Mouse (Mus musculus) liver, adult (tissue): Measurements from ENCODE around the gene Vps25.

Experiments used
- GATA4 ChIP-seq: IDR thresholded peaks from 2 replicates; pipeline ENCODE4 v1.6.1; 2014; ENCODE audit warnings: mild to moderate bottlenecking, low read length; ENCODE audit not compliant: insufficient replicate concordance

Vps25 gene

DNA sequence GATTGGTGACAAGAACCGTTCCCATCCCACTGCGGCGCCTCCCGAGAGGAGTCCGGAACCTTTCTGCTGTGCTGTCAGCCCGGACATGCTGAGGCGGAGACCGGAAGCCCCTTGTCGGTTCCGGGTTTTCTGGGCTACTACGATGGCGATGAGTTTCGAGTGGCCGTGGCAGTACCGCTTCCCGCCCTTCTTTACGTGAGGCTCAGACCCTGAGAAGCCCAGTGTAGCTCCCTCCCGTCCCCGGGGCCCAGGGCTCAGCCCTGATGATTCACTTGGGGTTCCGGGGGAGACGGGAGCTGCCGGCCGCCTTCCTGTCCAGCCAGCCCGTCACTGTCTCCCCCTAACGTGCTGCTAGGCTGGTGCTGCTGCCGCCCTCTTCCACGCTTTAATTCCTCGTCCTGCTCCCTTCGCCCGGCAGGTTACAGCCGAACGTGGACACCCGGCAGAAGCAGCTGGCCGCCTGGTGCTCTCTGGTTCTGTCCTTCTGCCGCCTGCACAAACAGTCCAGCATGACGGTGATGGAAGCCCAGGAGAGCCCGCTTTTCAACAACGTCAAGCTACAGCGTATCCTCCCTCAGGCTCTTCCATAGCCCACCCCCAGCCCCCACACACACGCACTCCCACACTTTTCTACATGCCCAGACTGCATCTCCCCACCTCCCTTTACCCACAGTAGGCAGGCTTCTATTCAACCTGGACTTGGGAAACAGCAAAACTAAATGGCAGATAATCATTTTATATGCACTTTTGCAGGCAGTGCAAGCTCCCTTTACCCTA is at the start of gene Vps25:
Gene Vps25 (plus strand): TSS at position 95 of the 777 bp plus-strand sequence.
- TF ChIP-seq GATA4: no peak; the same call in 1 of the 2 replicates

GRCm38 (mm10) chr11:101211970-101212369 is 41.5 kb upstream of the Vps25 start:
- TF ChIP-seq GATA4: no peak

- no peak for TF ChIP-seq GATA4
Measured at GRCm38 (mm10) chr11:101216936-101217335, 36.6 kb upstream of the Vps25 start.

- TF ChIP-seq GATA4: no peak
Measured at GRCm38 (mm10) chr11:101218436-101219055, 35.0 kb upstream of the Vps25 start.

DNA sequence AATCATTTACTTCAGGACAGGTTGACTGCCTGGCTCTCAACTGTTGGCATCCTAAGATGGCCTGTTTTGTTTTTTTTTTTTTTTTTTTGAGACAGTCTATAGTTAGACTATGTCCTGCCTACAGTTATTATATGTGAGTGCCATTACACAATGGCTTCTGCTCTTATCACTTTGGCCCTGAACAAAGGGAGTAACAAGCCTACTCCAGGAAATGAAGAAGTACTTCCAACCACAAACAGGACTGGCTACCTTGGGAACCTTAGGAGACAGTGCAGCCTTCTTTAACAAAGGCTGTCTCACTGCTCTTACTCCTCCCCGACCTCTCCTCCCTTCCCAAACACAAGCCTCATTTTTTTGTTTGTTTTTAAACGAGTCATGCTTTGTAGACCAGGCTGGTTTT is 32.7 kb upstream of the Vps25 start:
- TF ChIP-seq GATA4: no peak

DNA sequence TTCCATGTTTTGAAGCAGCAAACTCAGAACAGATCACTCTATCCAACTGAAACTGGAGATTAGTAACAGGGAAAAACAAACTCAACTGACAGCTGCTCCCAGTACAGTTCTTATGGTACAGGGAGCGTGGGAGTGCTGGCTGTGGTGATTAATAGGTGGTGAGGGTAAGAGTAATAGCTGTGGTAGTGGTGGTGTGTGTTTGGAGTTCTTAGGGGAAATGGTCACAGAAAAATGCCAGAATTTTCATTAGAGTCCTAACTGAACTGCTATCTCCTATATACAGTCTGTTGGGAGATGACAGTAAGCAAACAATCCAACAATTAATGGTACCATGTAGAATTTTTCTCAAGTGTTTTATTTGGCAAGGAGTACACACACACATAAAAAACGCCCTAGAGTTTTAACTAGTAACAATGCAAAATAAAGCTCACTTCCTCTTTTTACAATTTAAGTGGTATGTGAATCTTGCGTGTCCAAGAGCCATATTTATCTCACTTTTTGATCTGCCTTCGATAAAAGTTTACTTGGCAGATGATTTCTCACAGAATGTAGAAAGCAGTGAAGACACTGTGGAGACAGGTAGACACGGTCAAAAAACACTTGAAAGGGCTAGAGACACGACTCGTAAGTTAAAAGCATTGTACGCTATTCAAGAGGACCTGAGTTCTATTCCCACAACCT is 32.1 kb upstream of the Vps25 start:
- TF ChIP-seq GATA4: no peak

DNA sequence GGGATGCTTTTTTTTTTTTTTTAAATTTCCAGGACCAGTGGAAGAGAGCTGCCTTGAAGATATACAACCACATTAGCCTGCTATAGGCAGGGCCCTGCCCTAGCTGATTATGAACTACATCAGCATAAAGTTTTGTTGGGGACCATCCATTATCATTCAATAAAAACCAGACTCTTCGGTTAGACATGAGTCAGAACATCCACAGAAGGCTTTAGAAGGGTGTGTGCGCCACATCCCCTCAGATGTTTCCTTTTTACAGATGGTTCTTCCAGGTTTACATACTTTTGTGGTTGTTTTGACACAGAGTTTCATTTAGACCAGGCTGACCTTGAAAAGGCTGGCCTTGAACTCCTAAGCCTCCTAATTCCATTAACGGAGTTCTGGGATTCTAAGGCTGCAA is 29.2 kb upstream of the Vps25 start:
- no peak for TF ChIP-seq GATA4

- no peak for TF ChIP-seq GATA4
Measured at GRCm38 (mm10) chr11:101225331-101226064, 28.0 kb upstream of the Vps25 start.

- no peak; the same call in 1 of the 2 replicates for TF ChIP-seq GATA4
Measured at GRCm38 (mm10) chr11:101226065-101226701, 27.3 kb upstream of the Vps25 start, which contains the start of gene Ezh1. Gene Ezh1, minus strand, starts transcription at chr11:101226463.

- TF ChIP-seq GATA4: no peak
Measured at GRCm38 (mm10) chr11:101229361-101229900, 24.1 kb upstream of the Vps25 start.

GRCm38 (mm10) chr11:101230061-101230511 is 23.4 kb upstream of the Vps25 start:
- no peak for TF ChIP-seq GATA4

DNA sequence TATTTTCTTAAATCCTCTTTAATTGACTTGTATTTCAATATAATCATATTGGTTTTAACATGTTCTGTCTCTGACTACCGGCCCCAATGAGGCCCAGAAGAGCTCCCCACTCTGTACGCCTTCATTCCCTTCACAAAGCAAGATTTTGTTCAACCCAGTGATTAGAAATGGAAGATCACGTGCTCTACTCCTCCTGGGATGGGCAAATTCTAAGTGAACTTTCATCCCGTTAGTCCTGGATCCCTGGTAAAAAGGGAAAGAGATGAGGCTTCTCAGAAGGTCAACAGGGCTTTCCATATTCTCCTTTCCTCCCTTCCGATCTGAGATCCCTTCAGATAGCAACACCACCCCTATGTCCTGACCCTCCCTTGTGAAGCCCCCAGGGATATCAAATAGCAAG is 23.0 kb upstream of the Vps25 start:
- no peak for TF ChIP-seq GATA4

DNA sequence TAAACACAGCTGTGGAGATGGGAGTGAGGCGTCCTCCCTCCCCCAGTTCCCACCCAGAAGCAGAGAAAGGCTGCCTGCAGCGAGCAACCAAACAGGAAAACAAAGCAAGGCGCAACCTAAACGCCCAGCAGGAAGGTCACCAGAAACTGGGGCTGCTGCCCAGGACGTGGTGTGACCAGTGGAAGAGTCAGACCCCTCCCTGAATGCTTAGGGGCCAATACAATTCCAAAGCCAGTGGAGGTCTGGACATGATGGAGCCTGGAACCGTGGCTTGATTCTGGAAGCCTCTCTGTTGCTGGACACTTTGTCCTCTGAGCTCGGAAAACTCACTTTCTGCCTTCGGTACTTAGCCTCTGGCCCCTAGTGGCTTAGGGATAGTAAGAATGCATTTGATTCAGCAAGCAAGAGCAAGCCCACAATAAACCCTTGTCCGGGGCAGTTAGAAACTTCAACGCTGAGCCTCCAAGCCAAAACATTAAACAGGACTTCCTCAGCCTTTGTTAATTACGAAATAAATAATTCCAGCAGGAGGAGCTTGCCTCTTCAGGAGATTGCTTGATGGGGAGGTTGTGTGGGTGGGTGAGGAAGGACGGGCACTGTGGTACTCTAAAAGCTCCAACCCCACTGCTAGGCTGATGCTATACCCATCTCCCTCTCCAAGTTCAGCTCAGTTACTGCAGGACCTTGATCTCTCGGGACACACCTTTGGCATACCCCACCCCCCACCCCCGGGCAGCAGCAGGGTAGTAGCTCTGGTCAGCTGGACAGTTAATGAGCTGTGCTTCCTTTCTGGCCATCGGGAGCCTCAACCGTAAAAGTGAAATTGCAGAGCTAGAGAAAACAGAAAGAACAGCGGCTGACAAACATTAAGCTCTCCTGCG is 22.3 kb upstream of the Vps25 start:
- TF ChIP-seq GATA4: no peak; the same call in 1 of the 2 replicates
